Mouse (Mus musculus): ENCODE results near the gene Cfap36. TPM values are rescaled to one million over a fixed set of nuclear protein-coding genes. Genes with fewer than 3 reads are reported as not detected.

The Cfap36 gene
- polyA plus RNA-seq, 1 experiment, result 14.5 TPM

- no peaks in the 10 kb centered on the region for H3K27me3 ChIP-seq (ENCODE audit: control insufficient read depth, insufficient read depth, insufficient read length)
- peaks cover 94% of the 10 kb centered on the region for H3K36me3 ChIP-seq (ENCODE audit: control insufficient read depth, insufficient read depth)
- H3K79me2 ChIP-seq (ENCODE audit: control insufficient read depth, insufficient read depth), result no peaks in the 10 kb centered on the region
- H3K4me3 ChIP-seq (ENCODE audit: insufficient read depth, poor library complexity, severe bottlenecking), result no peak overlapping the region
- no peak for TF ChIP-seq MAX (IDR thresholded peaks at IDR 0.05)
- no peaks in the 10 kb centered on the region for H3K79me3 ChIP-seq (ENCODE audit: low read depth)
- no peak overlapping the region for H3ac ChIP-seq (ENCODE audit: control insufficient read depth, insufficient read length, low read depth)
Measured at GRCm38 (mm10) chr11:29222310-29222709, 24.9 kb downstream of the Cfap36 start.

GRCm38 (mm10) chr11:29219055-29219454, 28.2 kb downstream of the Cfap36 start:
- Histone ChIP-seq H3K36me3 (ENCODE audit: control insufficient read depth, insufficient read depth) (peaks cover 93% of the 10 kb centered on the region), H3K27me3 (ENCODE audit: control insufficient read depth, insufficient read depth, insufficient read length) (no peaks in the 10 kb centered on the region), H3K4me3 (ENCODE audit: insufficient read depth, poor library complexity, severe bottlenecking) (no peak overlapping the region), H3K79me3 (ENCODE audit: low read depth) (no peaks in the 10 kb centered on the region), H3K79me2 (ENCODE audit: control insufficient read depth, insufficient read depth) (no peaks in the 10 kb centered on the region), H3ac (ENCODE audit: control insufficient read depth, insufficient read length, low read depth) (no peak overlapping the region)
- TF ChIP-seq MAX (IDR thresholded peaks at IDR 0.05) (no peak), CTCF (IDR thresholded peaks at IDR 0.05; ENCODE audit: control insufficient read depth, insufficient read depth, insufficient read length) (no peak), FOSL1 (IDR thresholded peaks at IDR 0.05; ENCODE audit: insufficient read depth, low read length, poor library complexity, severe bottlenecking) (no peak), MYOG (IDR thresholded peaks at IDR 0.05; ENCODE audit: control insufficient read depth, extremely low read depth, insufficient read length) (no peak)

- TF ChIP-seq USF1 (IDR thresholded peaks at IDR 0.05; ENCODE audit: low read depth) (no peak), CEBPB (IDR thresholded peaks at IDR 0.05; ENCODE audit: low read depth) (no peak), MYOG (IDR thresholded peaks at IDR 0.05; ENCODE audit: control insufficient read depth, extremely low read depth, insufficient read length) (no peak), MAX (IDR thresholded peaks at IDR 0.05) (no peak), CTCF (IDR thresholded peaks at IDR 0.05; ENCODE audit: control insufficient read depth, insufficient read depth, insufficient read length) (no peak), MYOD1 (IDR thresholded peaks at IDR 0.05; ENCODE audit: control insufficient read depth, insufficient read length, low read depth) (no peak), FOSL1 (IDR thresholded peaks at IDR 0.05; ENCODE audit: insufficient read depth, low read length, poor library complexity, severe bottlenecking) (no peak)
- Histone ChIP-seq H3K79me3 (ENCODE audit: low read depth) (no peaks in the 10 kb centered on the region), H3K36me3 (ENCODE audit: control insufficient read depth, insufficient read depth) (peaks cover 93% of the 10 kb centered on the region), H3K79me2 (ENCODE audit: control insufficient read depth, insufficient read depth) (no peaks in the 10 kb centered on the region), H3K4me3 (ENCODE audit: insufficient read depth, poor library complexity, severe bottlenecking) (no peak overlapping the region), H3ac (ENCODE audit: control insufficient read depth, insufficient read length, low read depth) (no peak overlapping the region), H3K27me3 (ENCODE audit: control insufficient read depth, insufficient read depth, insufficient read length) (no peaks in the 10 kb centered on the region)
Measured at GRCm38 (mm10) chr11:29216196-29216595, 31.0 kb downstream of the Cfap36 start.

- H3K27me3 ChIP-seq (ENCODE audit: control insufficient read depth, insufficient read depth, insufficient read length), result no peaks in the 10 kb centered on the region
- peaks cover 3% of the 10 kb centered on the region for H3K79me2 ChIP-seq (ENCODE audit: control insufficient read depth, insufficient read depth)
- no peak overlapping the region for H3K4me3 ChIP-seq (ENCODE audit: insufficient read depth, poor library complexity, severe bottlenecking)
- TF ChIP-seq FOSL1 (IDR thresholded peaks at IDR 0.05; ENCODE audit: insufficient read depth, low read length, poor library complexity, severe bottlenecking), result no peak
- TF ChIP-seq MYOD1 (IDR thresholded peaks at IDR 0.05; ENCODE audit: control insufficient read depth, insufficient read length, low read depth), result no peak
- TF ChIP-seq MAX (IDR thresholded peaks at IDR 0.05), result no peak
- no peak for TF ChIP-seq CTCF (IDR thresholded peaks at IDR 0.05; ENCODE audit: control insufficient read depth, insufficient read depth, insufficient read length)
- no peak for TF ChIP-seq USF1 (IDR thresholded peaks at IDR 0.05; ENCODE audit: low read depth)
- TF ChIP-seq MYOG (IDR thresholded peaks at IDR 0.05; ENCODE audit: control insufficient read depth, extremely low read depth, insufficient read length), result no peak
- TF ChIP-seq CEBPB (IDR thresholded peaks at IDR 0.05; ENCODE audit: low read depth), result no peak
- no peak overlapping the region for H3ac ChIP-seq (ENCODE audit: control insufficient read depth, insufficient read length, low read depth)
- H3K79me3 ChIP-seq (ENCODE audit: low read depth), result no peaks in the 10 kb centered on the region
- peaks cover 86% of the 10 kb centered on the region for H3K36me3 ChIP-seq (ENCODE audit: control insufficient read depth, insufficient read depth)
Measured at GRCm38 (mm10) chr11:29209774-29210173, 37.4 kb downstream of the Cfap36 start.

GRCm38 (mm10) chr11:29203653-29204052, 43.6 kb downstream of the Cfap36 start:
- H3ac ChIP-seq (ENCODE audit: control insufficient read depth, insufficient read length, low read depth), result no peak overlapping the region
- no peaks in the 10 kb centered on the region for H3K79me3 ChIP-seq (ENCODE audit: low read depth)
- H3K4me3 ChIP-seq (ENCODE audit: insufficient read depth, poor library complexity, severe bottlenecking), result no peak overlapping the region
- peaks cover 3% of the 10 kb centered on the region for H3K79me2 ChIP-seq (ENCODE audit: control insufficient read depth, insufficient read depth)
- H3K27me3 ChIP-seq (ENCODE audit: control insufficient read depth, insufficient read depth, insufficient read length), result no peaks in the 10 kb centered on the region
- peaks cover 84% of the 10 kb centered on the region for H3K36me3 ChIP-seq (ENCODE audit: control insufficient read depth, insufficient read depth)
- TF ChIP-seq CTCF (IDR thresholded peaks at IDR 0.05; ENCODE audit: control insufficient read depth, insufficient read depth, insufficient read length), result no peak
- no peak for TF ChIP-seq FOSL1 (IDR thresholded peaks at IDR 0.05; ENCODE audit: insufficient read depth, low read length, poor library complexity, severe bottlenecking)
- TF ChIP-seq MYOD1 (IDR thresholded peaks at IDR 0.05; ENCODE audit: control insufficient read depth, insufficient read length, low read depth), result no peak
- no peak for TF ChIP-seq USF1 (IDR thresholded peaks at IDR 0.05; ENCODE audit: low read depth)
- no peak for TF ChIP-seq CEBPB (IDR thresholded peaks at IDR 0.05; ENCODE audit: low read depth)
- no peak for TF ChIP-seq MAX (IDR thresholded peaks at IDR 0.05)
- no peak for TF ChIP-seq MYOG (IDR thresholded peaks at IDR 0.05; ENCODE audit: control insufficient read depth, extremely low read depth, insufficient read length)

- H3K4me3 ChIP-seq (ENCODE audit: insufficient read depth, poor library complexity, severe bottlenecking), result no peak overlapping the region
- H3ac ChIP-seq (ENCODE audit: control insufficient read depth, insufficient read length, low read depth), result no peak overlapping the region
- TF ChIP-seq FOSL1 (IDR thresholded peaks at IDR 0.05; ENCODE audit: insufficient read depth, low read length, poor library complexity, severe bottlenecking) (no peak), CEBPB (IDR thresholded peaks at IDR 0.05; ENCODE audit: low read depth) (no peak), MYOG (IDR thresholded peaks at IDR 0.05; ENCODE audit: control insufficient read depth, extremely low read depth, insufficient read length) (no peak), USF1 (IDR thresholded peaks at IDR 0.05; ENCODE audit: low read depth) (no peak), MAX (IDR thresholded peaks at IDR 0.05) (no peak)
- H3K27me3 ChIP-seq (ENCODE audit: control insufficient read depth, insufficient read depth, insufficient read length), result no peaks in the 10 kb centered on the region
- H3K79me2 ChIP-seq (ENCODE audit: control insufficient read depth, insufficient read depth), result peaks cover 48% of the 10 kb centered on the region
- peaks cover 74% of the 10 kb centered on the region for H3K36me3 ChIP-seq (ENCODE audit: control insufficient read depth, insufficient read depth)
- H3K79me3 ChIP-seq (ENCODE audit: low read depth), result peaks cover 10% of the 10 kb centered on the region
Measured at GRCm38 (mm10) chr11:29188981-29189380, 58.2 kb downstream of the Cfap36 start.

Measured in C2C12 (cell line).